Mouse (Mus musculus) skeletal muscle tissue, postnatal 0 days (tissue): ENCODE measurements around the gene Zbtb5. TPM values are rescaled to one million over a fixed set of nuclear protein-coding genes. Genes with fewer than 3 reads are reported as not detected.

Source experiments
- polyA plus RNA-seq: library from polyadenylated mRNA; unstranded; fragments of >200 nt; fragmentation: Nextera tagmentation; extraction: Ambion mirVana; gene quantifications from 2 replicates; pipeline ENCODE4 v1.2.1, GENCODE M21; 2015

Zbtb5 gene
- polyA plus RNA-seq, result 5.7 and 7.2 TPM in 2 replicates

DNA sequence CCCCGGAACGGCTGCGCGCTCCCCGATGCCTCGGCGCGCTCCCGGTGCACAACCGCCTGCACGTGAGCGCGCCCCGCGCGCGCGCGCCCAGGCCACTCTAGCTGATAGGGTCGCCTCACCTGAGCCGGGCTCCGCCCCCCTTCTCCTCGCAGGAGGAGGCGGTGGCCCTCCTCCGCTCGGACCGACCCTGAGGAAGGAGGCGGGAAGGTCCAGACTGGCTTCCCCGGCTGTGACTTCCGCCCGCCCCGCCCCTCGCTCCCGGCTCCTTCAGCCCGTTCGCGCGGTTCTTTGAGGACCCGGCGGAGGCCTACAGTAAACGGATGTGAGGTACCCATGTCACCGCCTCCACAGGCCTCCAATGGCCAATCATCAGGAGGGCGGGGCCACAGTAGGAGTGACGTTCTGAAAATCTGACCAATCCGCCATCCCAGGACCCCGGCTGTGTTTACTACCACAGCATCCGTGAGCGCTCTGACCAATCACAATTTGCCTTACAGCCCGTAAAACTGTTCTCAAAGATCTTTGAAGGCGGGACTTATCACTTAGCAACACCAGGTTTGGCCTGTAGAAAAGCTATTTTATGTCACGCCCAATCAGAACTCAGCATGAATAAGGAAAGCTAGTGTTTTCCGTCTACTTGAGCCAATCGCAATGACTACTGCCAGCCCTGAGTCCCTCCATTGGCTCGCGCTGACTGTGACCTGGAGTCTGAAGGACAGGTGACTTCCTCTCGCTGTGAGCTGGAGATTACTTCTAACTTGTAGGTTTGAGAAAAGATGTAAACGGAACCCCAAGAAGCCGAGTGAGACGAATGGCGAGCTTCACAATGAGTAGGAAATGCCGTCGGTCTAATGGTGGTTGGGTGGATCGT, at the start of gene Zbtb5:
Gene Zbtb5, minus strand, starts transcription at position 308 of the 871 bp plus-strand sequence.

GRCm38 (mm10) chr4:45018452-45018980, 6.3 kb upstream of the Zbtb5 start, which contains the start of gene Polr1e:
Gene Polr1e, plus strand, starts transcription at chr4:45018583.

DNA sequence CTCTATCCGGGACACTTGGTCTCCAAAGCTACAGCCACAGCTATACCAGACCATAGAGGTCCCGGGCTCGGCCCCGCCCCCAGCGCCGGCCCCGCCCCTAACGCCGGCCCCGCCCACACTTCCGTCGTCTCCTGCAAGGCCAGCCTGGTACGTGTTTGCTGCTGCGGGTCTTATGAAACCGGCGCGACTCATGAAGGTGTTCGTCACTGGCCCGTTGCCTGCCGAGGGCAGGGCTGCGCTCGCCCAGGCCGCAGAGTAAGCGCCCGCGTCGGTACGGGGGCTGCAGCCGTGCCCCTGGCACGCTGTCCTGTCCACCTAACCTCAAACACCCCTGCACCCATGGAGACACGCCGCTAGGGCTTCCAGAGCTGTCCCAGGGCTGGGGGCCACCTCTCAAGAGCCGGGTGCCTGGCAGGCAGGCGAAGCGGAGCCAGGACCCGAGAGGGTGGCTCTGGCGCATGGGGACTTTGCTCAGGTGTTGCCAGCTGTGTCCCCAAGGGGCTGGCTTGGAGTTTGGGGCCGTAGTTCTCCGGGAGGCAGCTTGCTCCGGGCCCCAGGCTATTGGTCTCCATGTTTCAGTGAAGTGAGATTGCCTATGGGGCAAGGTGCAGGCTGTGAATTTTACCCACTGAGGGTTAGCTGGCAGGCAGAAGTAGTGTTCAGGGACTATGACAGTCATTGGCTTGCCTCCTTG, 30.8 kb downstream of the Zbtb5 start, which contains the start of gene Grhpr:
Gene Grhpr, plus strand, starts transcription at position 116 of the 694 bp plus-strand sequence.

Other genes with a start within 250 kb of the Zbtb5 start
- 40.2 and 46.2 TPM in 2 replicates for gene Grhpr, start 31.0 kb downstream of the Zbtb5 start, polyA plus RNA-seq
- gene Polr1e, start 6.2 kb upstream of the Zbtb5 start, polyA plus RNA-seq, result 13.9 and 14.6 TPM in 2 replicates
- gene Fbxo10, start 72.2 kb upstream of the Zbtb5 start, polyA plus RNA-seq, result 7.0 and 7.3 TPM in 2 replicates
- 188 and 193 TPM in 2 replicates for gene Tomm5, start 95.7 kb upstream of the Zbtb5 start, polyA plus RNA-seq
- 2.1 and 2.4 TPM in 2 replicates for gene Frmpd1, start 172.5 kb upstream of the Zbtb5 start, polyA plus RNA-seq